Mouse (Mus musculus) stomach, postnatal 0 days (tissue): ENCODE measurements around the gene Ankrd1. TPM values are rescaled to one million over a fixed set of nuclear protein-coding genes. Genes with fewer than 3 reads are reported as not detected.

Experiments
- ATAC-seq: fragments of 200-750 bp; cut with Nextera tagmentation; 2 replicates; pipeline ENCODE4 v1.8.0; 2017; ENCODE audit not compliant: low FRiP score, low TSS enrichment
- DNase-seq: peaks from one replicate; pipeline ENCODE4 v3.0.0-alpha.2; 2016; ENCODE audit warnings: low spot score
- H3K27ac ChIP-seq: fragments of 300-500 bp; sonication (generic); replicated peaks from 2 replicates; pipeline ENCODE4 v1.5.1; 2014; ENCODE audit warnings: mild to moderate bottlenecking, control low read depth
- H3K27me3 ChIP-seq: fragments of 300-500 bp; sonication (generic); 2 replicates; pipeline ENCODE4 v1.6.1; 2014; ENCODE audit warnings: low read length; ENCODE audit not compliant: control insufficient read depth, insufficient read depth
- H3K36me3 ChIP-seq: fragments of 300-500 bp; sonication (generic); 2 replicates; pipeline ENCODE4 v1.6.1; 2014; ENCODE audit warnings: low read length, mixed read lengths; ENCODE audit not compliant: control insufficient read depth, insufficient read depth
- H3K4me1 ChIP-seq: fragments of 300-500 bp; sonication (generic); replicated peaks from 2 replicates; pipeline ENCODE4 v1.6.1; 2014; ENCODE audit warnings: antibody characterized with exemption; ENCODE audit not compliant: control insufficient read depth, insufficient read depth
- H3K4me2 ChIP-seq: fragments of 300-500 bp; sonication (generic); replicated peaks from 2 replicates; pipeline ENCODE4 v1.6.1; 2014; ENCODE audit warnings: low read depth, mild to moderate bottlenecking, control low read depth, moderate library complexity
- H3K4me3 ChIP-seq: fragments of 300-500 bp; sonication (generic); 2 replicates; pipeline ENCODE4 v1.5.1; 2014; ENCODE audit warnings: low read depth, low read length, control low read depth
- H3K9ac ChIP-seq: fragments of 300-500 bp; sonication (generic); 2 replicates; pipeline ENCODE4 v1.6.1; 2014; ENCODE audit warnings: mild to moderate bottlenecking, low read length, control low read depth, mixed read lengths
- H3K9me3 ChIP-seq: fragments of 300-500 bp; sonication (generic); 2 replicates; pipeline ENCODE4 v1.6.1; 2016; ENCODE audit warnings: low read length; ENCODE audit not compliant: control insufficient read depth
- CTCF ChIP-seq: IDR thresholded peaks from 2 replicates; pipeline ENCODE4 v1.5.1; 2016; ENCODE audit warnings: antibody characterized with exemption, low read depth, mild to moderate bottlenecking, moderate library complexity
- EP300 ChIP-seq: optimal IDR thresholded peaks from 2 replicates; pipeline ENCODE3; 2016; ENCODE audit warnings: antibody characterized with exemption
- WGBS: fragments of 180-500 bp; shearing (Covaris S2); extraction: QIAGEN DNeasy Blood & Tissue Kit; methylation state at CpG from one replicate; pipeline ENCODE4 v1.1.7; 2014; 5-methylcytosine and 5-hydroxymethylcytosine counted together
- polyA plus RNA-seq: library from polyadenylated mRNA; unstranded; fragments of >200 nt; fragmentation: Nextera tagmentation; extraction: Ambion mirVana; gene quantifications from 2 replicates; pipeline ENCODE4 v1.2.1, GENCODE M21; 2015

Ankrd1 gene
- polyA plus RNA-seq, 1 experiment from 2014 or later = 0.22 TPM

GRCm38 (mm10) chr19:36116185-36116584 is 3.7 kb downstream of the Ankrd1 start:
- no peaks in the 10 kb centered on the region for H3K9me3 ChIP-seq
- DNase-seq (no peak), ATAC-seq (no peak)
- H3K9ac ChIP-seq = no peak overlapping the region
- no peak overlapping the region for H3K27ac ChIP-seq
- H3K4me1 ChIP-seq = no peaks in the 10 kb centered on the region
- H3K36me3 ChIP-seq = no peaks in the 10 kb centered on the region
- no peak overlapping the region for H3K4me2 ChIP-seq
- no peaks in the 10 kb centered on the region for H3K27me3 ChIP-seq
- H3K4me3 ChIP-seq = no peak overlapping the region
- WGBS = 71% methylated on average over 4 of the region's 4 CpGs
- no peak for TF ChIP-seq EP300
- no peak for TF ChIP-seq CTCF

DNA sequence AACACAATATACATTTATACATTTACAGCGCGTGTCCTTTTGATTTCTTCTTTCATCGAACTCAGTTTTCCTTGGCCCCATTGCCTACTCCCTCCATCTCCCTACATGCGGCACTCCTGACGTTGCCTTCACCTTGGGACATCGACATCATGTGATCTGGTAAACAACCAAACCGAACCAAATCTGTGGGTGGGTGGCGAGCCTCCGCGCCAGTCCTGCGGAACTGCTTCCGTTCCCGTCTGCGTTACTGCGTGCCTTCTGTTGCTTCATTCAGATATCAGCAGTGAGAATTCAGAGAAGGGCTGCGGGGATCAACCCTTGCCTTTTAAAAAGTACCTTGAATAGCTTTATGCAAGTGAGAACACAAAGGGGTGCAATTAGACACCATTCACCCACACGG is 7.9 kb downstream of the Ankrd1 start:
- Histone ChIP-seq H3K36me3 (no peaks in the 10 kb centered on the region), H3K9ac (no peak overlapping the region), H3K4me3 (no peak overlapping the region), H3K9me3 (no peaks in the 10 kb centered on the region), H3K27ac (no peak overlapping the region), H3K4me2 (no peak overlapping the region), H3K4me1 (no peaks in the 10 kb centered on the region), H3K27me3 (no peaks in the 10 kb centered on the region)
- TF ChIP-seq EP300 (no peak), CTCF (no peak)
- ATAC-seq (no peak), DNase-seq (no peak)
- WGBS = 64% methylated on average over 17 of the region's 17 CpGs

DNA sequence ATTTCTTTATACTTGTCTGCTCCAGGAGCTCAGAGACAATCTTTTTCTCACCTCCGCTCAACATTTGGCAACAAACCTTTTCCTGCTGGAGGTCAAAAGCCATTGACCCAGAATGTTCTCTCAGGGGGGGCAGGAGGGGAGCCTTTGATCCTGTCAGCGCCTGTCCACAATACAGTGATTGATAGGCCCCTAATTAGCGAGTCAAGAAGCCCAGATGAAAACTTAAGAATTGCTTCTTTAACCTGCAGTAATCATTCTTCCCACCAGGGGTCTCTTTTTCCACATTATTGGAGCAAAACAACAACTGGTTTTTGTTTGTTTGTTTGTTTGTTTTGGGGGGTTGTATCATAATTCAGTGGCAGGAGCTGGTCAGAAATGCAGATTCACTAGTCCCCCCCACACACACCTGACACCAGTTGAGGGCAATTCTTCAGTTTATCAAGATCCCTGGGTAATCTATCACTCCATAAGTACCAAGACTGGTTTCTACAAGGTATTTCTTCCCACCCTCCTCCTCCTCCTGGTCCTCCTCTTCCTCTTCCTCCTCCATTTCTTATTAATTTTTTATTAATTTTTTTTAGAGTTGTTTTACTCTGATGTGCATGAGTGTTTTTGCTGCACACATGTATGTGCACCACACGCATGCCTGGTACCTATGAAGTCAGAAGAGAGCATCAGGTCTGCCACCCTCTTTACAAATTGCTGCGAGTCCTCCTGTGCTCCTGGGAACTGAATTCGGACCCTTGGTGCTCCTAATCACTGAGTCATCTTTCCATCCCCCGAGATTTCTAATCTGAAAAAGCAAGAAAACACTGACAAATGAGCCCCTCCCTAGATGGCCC is 8.6 kb downstream of the Ankrd1 start:
- Histone ChIP-seq H3K27me3 (no peaks in the 10 kb centered on the region), H3K27ac (no peak overlapping the region), H3K36me3 (no peaks in the 10 kb centered on the region), H3K9me3 (no peaks in the 10 kb centered on the region), H3K9ac (no peak overlapping the region), H3K4me3 (no peak overlapping the region), H3K4me2 (no peak overlapping the region), H3K4me1 (no peaks in the 10 kb centered on the region)
- TF ChIP-seq CTCF (peak; percentile 70), EP300 (no peak)
- 36% methylated on average over 7 of the region's 7 CpGs for WGBS
- DNase-seq = no peak
- ATAC-seq = no peak

DNA sequence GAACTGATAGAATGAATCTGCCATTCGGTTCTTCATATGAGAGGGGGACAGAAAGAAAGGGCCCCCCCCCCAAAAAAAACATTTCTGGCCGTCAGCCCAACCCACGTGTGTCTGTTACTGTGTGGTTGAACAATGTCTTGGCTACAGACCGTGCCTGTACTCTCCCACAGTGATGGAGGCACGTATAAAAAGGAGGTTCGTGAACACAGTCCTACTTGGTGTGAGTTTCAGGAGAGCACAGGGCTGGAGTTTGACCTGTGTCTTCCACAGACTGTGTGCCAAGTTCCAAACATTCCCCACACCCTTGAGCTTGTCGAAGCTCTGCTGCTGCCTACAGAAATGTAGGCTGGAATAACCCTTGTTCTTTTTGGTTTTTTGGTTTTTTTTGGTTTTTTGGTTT is 9.4 kb downstream of the Ankrd1 start:
- DNase-seq = no peak
- 0 out of 2 replicates have a peak, but pooled peaks have one; percentile 40 for ATAC-seq
- no peaks in the 10 kb centered on the region for H3K27me3 ChIP-seq
- 42% methylated on average over 7 of the region's 7 CpGs for WGBS
- H3K4me2 ChIP-seq = no peak overlapping the region
- no peak overlapping the region for H3K4me3 ChIP-seq
- no peak overlapping the region for H3K27ac ChIP-seq
- no peak for TF ChIP-seq EP300
- no peak for TF ChIP-seq CTCF
- H3K9ac ChIP-seq = no peak overlapping the region
- no peaks in the 10 kb centered on the region for H3K36me3 ChIP-seq
- no peaks in the 10 kb centered on the region for H3K4me1 ChIP-seq
- no peaks in the 10 kb centered on the region for H3K9me3 ChIP-seq

DNA sequence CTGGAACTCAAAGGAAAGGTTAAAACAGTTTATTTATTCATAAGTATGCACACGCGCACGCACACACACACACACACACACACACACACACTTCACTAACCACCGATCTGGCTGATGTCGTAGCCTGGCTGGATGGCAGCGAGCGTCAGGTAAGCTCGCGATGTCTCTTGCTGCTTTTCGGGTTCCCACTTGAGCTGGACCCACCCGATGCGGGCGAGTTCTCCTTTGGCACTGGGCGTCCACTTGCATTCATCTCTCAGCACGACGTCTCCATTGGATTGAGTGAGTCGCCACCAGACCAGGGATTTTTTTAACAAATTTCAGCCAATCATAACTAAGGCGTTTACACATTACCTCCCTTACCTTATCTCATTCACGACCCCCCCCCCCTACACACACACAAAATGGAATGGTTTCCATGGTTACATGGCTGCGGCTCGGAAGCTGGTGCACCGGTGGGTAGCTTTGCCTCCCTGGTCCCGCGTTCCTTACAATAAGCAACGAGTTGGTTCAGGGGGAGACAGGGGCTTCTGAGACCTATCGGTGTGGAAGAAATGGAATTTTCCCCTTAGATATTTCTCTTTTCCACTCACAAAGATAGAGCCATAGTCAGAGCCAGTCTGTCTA is 10.5 kb downstream of the Ankrd1 start:
- Histone ChIP-seq H3K9me3 (no peaks in the 10 kb centered on the region), H3K9ac (no peak overlapping the region), H3K4me3 (no peak overlapping the region), H3K27ac (no peak overlapping the region), H3K27me3 (no peaks in the 10 kb centered on the region), H3K36me3 (no peaks in the 10 kb centered on the region), H3K4me1 (no peaks in the 10 kb centered on the region), H3K4me2 (no peak overlapping the region)
- ATAC-seq = no peak
- WGBS = 60% methylated on average over 26 of the region's 26 CpGs
- no peak for DNase-seq
- TF ChIP-seq EP300 (no peak), CTCF (no peak)

DNA sequence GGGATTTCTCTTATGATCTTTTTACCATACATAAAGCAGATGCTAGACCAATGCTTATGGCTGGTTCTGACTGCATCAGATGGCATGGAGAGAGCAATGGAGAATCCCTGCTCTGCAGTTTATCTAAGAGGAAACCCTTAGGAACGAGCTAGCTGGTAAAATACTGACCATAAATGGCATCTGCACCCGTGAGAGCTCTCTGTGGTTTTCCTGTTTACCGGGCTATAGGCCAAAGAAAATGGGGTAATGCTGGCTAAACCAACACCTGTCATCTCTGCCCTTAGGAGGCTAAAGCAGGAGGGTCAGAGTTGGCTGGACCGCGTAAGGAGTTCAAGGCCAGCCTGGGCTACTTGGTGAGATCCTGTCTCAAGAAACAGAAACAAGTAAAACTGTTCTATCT is 16.0 kb downstream of the Ankrd1 start:
- no peak overlapping the region for H3K9ac ChIP-seq
- no peak overlapping the region for H3K4me2 ChIP-seq
- no peak overlapping the region for H3K27ac ChIP-seq
- H3K9me3 ChIP-seq = no peaks in the 10 kb centered on the region
- no peaks in the 10 kb centered on the region for H3K4me1 ChIP-seq
- WGBS = 85% methylated on average over 5 of the region's 5 CpGs
- TF ChIP-seq EP300 (no peak), CTCF (no peak)
- peaks cover 6% of the 10 kb centered on the region for H3K36me3 ChIP-seq
- ATAC-seq (no peak), DNase-seq (no peak)
- no peak overlapping the region for H3K4me3 ChIP-seq
- no peaks in the 10 kb centered on the region for H3K27me3 ChIP-seq
